Mouse (Mus musculus) CD8-positive naive resting alpha-beta T cell, adult 57 days (primary cell): Measurements from ENCODE around the gene Serbp1. TPM values are rescaled to one million over a fixed set of nuclear protein-coding genes. Genes with fewer than 3 reads are reported as not detected.

Source experiments
- total RNA-seq: library from RNA; stranded (reverse); gene quantifications from one replicate; pipeline ENCODE4 v1.2.4, GENCODE M21; 2023

The Serbp1 gene
- total RNA-seq: 338 TPM

GRCm38 (mm10) chr6:67237977-67238376 is at the start of gene Serbp1:
Serbp1 (plus strand) TSS chr6:67238176.

Other genes starting within 250 kb of the Serbp1 start
- 27.6 TPM for gene Gadd45a, start 200.7 kb upstream of the Serbp1 start, total RNA-seq
- gene Il12rb2, start 138.0 kb downstream of the Serbp1 start, total RNA-seq: 0.77 TPM